Mouse (Mus musculus) spleen, postnatal 4 days (tissue): ENCODE measurements around the gene Gpx3.
"Not testable (repeated sequence)": the region's sequence is repeated elsewhere in the genome, so short reads cannot be mapped to it uniquely, and the experiment has no call there.

Experiments
- DNase-seq, 2 experiments: peaks; one replicate each; pipeline ENCODE4 v3.0.0; 2022; ENCODE audit warnings: low spot score in 2 of 2

Gene Gpx3

DNA sequence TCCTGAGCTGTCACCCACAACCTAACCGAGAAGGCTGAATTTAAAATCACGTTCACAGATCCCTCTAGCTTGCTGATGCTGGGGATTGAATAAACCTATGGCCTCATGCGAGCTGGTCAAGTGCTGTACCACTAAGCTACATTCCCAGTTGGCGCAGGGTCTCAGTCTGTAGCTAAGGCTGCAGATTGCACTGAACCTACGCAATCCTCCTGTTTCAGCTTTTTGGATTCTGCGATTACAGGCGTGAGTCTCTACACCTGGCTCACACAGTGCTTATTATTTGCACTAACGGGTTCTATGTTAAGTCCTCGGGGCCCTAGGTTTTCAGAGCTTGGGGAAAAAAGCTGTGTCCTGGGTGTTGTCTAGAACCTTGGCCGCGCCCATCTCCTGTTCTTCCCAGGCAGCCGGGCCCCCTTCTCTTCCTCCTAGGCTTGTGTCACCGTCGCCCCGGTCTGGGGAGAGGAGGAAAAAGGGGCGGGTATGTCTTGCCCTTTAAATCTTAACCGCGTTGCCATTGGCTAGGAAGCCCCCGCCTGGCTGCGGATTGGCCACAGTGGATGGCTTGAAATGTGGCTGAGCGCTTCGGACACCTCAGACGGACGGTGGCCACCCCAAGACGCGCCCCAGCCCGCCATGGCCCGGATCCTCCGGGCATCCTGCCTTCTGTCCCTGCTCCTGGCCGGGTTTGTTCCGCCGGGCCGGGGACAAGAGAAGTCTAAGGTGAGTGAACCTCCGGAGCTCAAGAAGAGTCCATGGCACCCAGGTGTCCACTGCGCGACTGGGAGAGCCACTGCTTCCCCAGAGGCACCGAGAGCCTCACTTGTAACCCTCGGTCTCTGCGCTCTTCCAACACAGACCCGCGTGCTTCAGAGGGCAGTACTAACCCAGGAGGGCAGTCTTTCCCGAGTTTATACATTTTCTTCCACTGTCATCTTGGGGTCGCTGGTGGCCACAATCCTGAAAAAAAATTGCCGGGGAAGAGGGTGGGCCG is at the start of gene Gpx3:
Gene Gpx3, plus strand, starts transcription at position 121 of the 991 bp plus-strand sequence.
- peak in 1 of 2 experiments; percentile 23 for DNase-seq

- not testable (repeated sequence) for DNase-seq
Observed at GRCm38 (mm10) chr11:54858880-54859279, 43.4 kb upstream of the Gpx3 start.

- no peak for DNase-seq
Observed at GRCm38 (mm10) chr11:54859322-54860165, 42.7 kb upstream of the Gpx3 start.

DNA sequence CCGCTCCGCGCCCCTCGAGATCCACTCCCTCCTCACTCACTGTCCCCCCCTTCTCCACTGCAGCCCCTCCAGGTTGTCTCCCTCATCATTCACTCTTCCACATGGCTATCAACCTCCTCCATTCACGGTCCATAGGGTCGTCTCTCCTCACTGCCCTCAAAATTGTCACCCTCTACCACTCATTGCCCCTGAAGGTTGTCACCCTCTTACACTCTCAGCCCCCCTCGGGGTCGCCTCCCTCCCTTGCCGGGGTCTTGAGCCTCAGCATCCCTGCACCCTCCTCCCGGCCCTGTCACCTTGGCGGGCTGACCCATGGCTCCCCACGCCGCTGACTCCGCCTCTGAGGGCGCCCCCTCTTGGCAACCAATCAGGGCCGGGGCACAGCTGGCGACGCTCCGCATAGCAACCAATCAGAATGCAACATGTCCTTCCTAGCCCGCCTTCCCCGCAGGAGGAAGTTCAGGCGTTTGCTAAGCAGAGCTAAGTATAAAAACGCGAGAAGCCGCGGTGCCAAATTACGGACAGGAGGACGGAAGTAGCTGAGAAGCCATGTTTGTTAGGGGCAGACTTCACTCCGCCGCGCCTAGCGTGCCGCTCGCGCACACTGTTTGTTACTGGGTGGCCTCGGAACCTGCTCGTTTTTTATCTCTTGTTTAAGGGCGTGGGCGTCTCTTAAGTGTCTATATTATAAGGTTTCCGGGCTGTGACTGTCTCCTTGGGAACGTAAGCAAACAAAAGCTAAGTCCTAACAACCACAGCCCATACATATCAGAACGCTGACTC is 41.8 kb upstream of the Gpx3 start, which contains the start of gene Lyrm7:
Gene Lyrm7, minus strand, starts transcription at position 661 of the 783 bp plus-strand sequence.
- peak; percentile 96 to 98 for DNase-seq

DNA sequence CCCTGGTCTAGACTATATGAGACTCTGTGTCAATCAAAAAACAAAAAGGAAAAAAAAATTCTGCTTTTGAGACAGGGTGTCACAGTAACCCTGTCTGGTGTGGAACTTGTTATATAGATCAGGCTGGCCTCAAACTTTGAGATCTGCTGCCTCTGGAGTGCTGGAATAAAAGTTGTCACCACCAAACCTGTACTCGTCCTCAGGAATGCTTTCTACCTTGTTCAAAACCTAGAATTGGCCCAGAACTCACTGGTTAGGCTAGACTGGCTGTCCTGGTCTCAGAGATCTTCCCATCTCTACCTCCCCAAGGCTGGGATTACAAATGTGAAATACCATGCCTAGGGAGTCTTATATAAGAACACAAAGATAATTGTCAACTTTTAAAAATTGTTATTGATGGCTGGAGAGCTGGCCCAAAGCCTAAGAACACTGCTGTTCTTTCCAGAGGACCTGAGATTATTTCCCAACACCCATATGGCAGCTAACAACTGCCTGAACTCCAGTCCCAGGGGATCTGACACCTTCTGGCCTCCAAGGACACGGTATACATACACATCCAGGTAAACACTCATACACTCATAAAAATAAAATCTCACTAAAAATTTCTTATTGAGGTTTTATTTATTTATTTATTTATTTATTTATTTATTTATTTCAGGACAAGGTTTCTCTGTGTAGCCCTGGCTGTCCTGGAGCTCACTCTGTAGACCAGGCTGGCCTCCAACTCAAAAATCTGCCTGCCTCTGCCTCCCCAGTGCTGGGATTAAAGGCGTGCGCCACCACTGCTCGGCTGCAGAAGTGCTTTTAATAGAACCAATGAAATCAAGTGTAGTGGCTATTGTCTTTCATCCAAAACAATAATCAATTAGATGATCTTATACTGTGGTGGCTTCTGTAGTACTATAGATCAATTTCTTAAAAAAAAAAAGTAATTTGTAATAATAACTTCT is 40.5 kb upstream of the Gpx3 start:
- no peak for DNase-seq

- DNase-seq, result peak in 1 of 2 experiments; percentile 39
Observed at GRCm38 (mm10) chr11:54862621-54863520, 39.4 kb upstream of the Gpx3 start.

- DNase-seq, result no peak
Observed at GRCm38 (mm10) chr11:54865330-54866085, 36.7 kb upstream of the Gpx3 start.

GRCm38 (mm10) chr11:54866119-54867048 is 35.9 kb upstream of the Gpx3 start, which contains the start of gene Hint1:
Gene Hint1, plus strand, starts transcription at chr11:54866383.
- DNase-seq, result peak; percentile 92 to 97

DNA sequence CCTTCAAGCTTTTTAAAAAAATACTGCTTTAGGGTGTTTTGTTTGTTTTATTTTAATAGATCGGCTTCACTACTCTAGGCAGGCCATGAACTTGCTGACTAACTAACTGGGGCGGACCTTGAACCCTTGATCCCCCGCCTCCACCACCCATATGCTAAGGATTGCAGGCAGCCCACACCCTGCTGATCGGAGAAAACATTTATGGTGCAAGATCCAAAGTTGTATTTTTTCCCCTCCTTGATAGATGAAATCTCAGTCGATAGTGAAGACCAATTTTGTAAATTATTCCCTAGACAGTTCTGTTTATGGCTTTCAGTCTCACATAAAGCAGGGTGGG is 35.2 kb upstream of the Gpx3 start:
- no peak for DNase-seq

DNA sequence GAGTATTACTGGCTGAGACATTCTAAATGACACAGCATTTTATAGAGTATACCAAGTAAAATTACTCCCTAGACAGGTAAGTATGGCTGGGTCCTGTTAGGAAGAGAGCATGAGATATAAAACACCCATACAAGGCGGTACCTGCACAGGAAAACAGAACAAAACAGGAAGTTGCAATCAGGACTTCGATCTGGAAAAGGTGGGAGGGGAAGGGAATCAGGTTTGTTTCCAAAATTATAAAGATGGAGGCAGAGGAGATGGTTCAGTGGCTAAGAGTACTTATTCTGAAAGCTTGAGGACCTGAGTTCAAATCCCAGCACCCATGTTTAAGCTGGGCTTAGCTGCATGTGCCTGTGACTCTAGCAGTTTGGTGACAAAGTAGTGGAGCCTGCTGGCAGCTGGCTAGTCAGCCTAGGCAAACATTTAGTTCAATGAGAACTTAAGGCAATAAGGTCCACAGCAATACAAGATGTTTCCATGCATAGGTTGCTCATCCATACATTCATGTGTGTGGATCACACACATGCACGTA is 34.3 kb upstream of the Gpx3 start:
- no peak for DNase-seq

DNA sequence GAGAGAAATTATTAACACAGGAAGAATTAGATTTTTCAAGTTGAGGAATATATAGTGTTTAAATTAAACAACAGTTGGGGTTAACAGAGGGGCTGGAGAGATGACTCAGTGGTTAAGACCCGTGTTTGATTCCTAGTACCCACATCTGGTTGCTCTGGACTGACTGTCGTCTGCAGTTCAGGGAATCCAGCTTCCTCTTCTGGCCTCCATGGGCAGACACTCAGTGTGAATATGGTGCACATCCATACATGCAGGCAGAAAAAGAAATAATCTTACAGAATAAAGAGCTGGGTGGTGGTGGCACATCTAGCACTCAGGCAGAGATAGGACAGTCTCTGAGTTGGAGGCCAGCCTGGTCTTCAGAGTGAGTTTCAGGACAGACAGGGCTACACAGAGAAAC is 33.8 kb upstream of the Gpx3 start:
- no peak for DNase-seq

DNA sequence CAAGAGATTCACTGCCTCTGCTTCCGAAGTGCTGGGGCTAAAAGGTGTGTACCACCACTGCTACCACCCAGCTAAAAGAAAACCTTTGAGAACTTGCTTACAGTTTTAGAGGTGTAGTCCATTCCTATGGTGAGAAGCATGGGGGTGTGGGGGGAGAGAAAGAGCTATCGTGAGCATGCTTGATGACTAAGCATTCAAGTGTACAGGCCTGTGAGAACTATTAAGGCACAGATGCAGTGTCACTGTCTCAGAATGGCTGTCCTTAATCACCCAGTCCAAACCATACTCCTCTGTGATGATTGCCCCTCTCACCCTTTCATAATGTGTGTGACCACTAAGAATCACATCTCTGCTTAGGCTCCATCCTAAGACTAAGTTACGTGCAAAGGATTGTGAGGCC is 32.9 kb upstream of the Gpx3 start:
- DNase-seq, result no peak

GRCm38 (mm10) chr11:54871831-54872537 is 30.3 kb upstream of the Gpx3 start:
- no peak for DNase-seq

DNA sequence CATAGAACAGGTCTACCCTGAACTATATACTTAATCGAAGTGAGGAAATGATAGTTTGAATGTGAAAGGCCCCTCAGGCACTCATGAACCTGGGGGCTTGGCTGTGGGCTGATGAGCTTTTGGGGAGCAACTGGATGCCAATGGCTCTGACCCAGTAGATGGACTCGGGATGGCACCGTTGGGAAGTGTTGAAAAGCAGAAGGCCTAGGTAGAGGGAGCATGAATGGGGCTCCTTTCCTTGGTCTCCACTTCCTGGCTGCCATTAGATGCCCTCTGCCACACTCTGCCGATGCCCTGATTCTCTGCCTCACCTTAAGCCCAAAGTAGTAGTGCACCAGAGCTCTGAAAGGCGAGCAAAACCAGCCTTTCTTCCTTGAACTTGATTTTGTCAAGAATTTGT is 26.2 kb upstream of the Gpx3 start:
- no peak for DNase-seq

DNA sequence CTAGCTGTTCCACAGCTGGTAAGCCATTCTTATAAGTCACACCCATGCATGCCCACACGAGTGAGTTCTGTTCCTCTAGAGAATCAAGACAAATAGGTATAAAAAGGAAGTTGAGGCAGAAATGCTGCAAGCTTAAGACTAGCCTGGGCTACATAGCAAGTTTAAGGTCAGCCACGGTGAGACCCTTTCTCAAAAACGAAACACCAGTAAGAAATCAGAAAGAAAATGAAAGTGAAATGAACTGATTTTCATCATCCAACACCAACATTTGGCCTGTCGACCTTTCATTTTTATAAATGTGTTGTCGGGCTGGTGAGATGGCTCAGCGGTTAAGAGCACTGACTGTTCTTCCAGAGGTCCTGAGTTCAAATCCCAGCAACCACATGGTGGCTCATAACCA is 23.4 kb upstream of the Gpx3 start:
- DNase-seq, result no peak

DNA sequence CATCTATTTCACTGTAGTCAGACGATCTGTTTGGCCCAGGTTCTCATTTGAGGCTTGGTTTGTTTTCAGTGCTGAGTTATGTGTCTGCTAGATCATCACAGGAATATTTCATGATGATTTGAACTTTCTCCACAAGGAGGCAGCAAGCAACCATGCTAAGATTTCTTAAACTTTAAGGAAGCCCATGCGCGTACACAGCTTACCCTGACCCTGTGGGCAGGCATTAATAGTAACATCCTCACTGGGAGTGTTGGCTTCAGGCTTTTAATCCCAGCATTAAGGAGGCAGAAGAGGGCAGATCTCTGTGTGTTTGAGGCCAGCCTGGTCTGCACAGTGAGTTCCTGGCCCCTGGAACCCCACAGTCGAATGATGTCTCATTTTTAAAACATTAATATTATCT is 22.8 kb upstream of the Gpx3 start:
- DNase-seq, result peak in 1 of 2 experiments; percentile 33

DNA sequence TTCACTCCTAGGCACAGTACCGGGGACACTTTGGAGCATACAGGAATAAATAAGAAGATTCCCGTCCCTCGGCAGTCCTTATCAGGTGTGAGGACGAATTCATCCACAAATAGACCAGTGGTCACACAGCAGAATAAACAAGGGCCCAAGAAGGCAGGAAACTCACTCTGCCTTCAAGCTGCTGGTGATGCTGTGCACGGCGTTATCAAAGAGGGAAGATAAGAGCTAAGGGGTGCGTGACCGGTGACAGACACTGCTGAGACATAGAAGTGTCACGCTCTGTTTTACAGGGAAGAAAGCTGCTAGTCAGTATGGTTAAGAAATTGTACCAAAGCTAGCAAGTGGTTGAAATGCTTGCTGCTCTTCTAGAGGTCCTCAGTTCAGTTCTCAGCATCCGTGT is 22.3 kb upstream of the Gpx3 start:
- DNase-seq, result no peak
